Mouse (Mus musculus): Measurements from ENCODE around the gene Cnr1. TPM values are rescaled to one million over a fixed set of nuclear protein-coding genes. Genes with fewer than 3 reads are reported as not detected.

Gene Cnr1
- total and polyA plus RNA-seq, 3 experiments: not detected

- Histone ChIP-seq H3K27ac (ENCODE audit: control insufficient read depth, low read depth, low read length) (no peak overlapping the region), H3K4me3 (ENCODE audit: control insufficient read depth in 1 of 2, insufficient read depth in 1 of 2, low read depth in 2 of 2, low read length in 2 of 2) (no peak overlapping the region), H3K9me3 (replicated peaks; ENCODE audit: insufficient read depth, low read length) (no peaks in the 10 kb centered on the region), H3K36me3 (ENCODE audit: control insufficient read depth in 1 of 2, insufficient read depth in 2 of 2, low read length in 2 of 2) (no peaks in the 10 kb centered on the region), H3K27me3 (ENCODE audit: control insufficient read depth in 1 of 2, insufficient read depth in 2 of 2, low read length in 2 of 2) (no peaks in the 10 kb centered on the region; a peak in 1 of 4 replicates), H3K9ac (ENCODE audit: control insufficient read depth, low read depth, low read length, poor library complexity, severe bottlenecking) (no peak overlapping the region), H3K79me2 (ENCODE audit: control insufficient read depth, insufficient read depth, low read length, poor library complexity) (no peaks in the 10 kb centered on the region), H3K4me1 (ENCODE audit: control insufficient read depth in 1 of 2, insufficient read depth in 2 of 2, low read length in 2 of 2) (no peaks in the 10 kb centered on the region)
- TF ChIP-seq POLR2A (IDR thresholded peaks at IDR 0.05; ENCODE audit: control insufficient read depth in 1 of 2, insufficient read depth in 1 of 2, low read depth in 1 of 2, low read length in 2 of 2, poor library complexity in 1 of 2) (no peak), TAL1 (IDR thresholded peaks at IDR 0.05; ENCODE audit: low read length) (no peak), MAFK (IDR thresholded peaks at IDR 0.05; ENCODE audit: borderline replicate concordance, low read depth, low read length) (no peak), SMC3 (IDR thresholded peaks at IDR 0.05; ENCODE audit: low read depth, low read length) (no peak), POLR2AphosphoS5 (IDR thresholded peaks at IDR 0.05; ENCODE audit: borderline replicate concordance, low read depth, low read length) (no peak), ZMIZ1 (IDR thresholded peaks at IDR 0.05; ENCODE audit: low read depth, low read length) (no peak), CHD1 (IDR thresholded peaks at IDR 0.05; ENCODE audit: low read depth, low read length) (no peak), POLR2AphosphoS2 (IDR thresholded peaks at IDR 0.05; ENCODE audit: low read length) (no peak), RCOR1 (IDR thresholded peaks at IDR 0.05; ENCODE audit: low read depth, low read length) (no peak), UBTF (IDR thresholded peaks at IDR 0.05; ENCODE audit: borderline replicate concordance, insufficient read depth, low read depth, low read length) (no peak), MXI1 (IDR thresholded peaks at IDR 0.05; ENCODE audit: low read depth, low read length) (no peak), JUND (IDR thresholded peaks at IDR 0.05; ENCODE audit: low read depth, low read length) (no peak), BHLHE40 (IDR thresholded peaks at IDR 0.05; ENCODE audit: borderline replicate concordance, low read depth, low read length) (no peak), ZKSCAN1 (IDR thresholded peaks at IDR 0.05; ENCODE audit: low read depth, low read length) (no peak), KAT2A (conservative IDR thresholded peaks at IDR 0.05; ENCODE audit: low read depth, low read length) (no peak), GABPA (IDR thresholded peaks at IDR 0.05; ENCODE audit: low read depth, low read length) (no peak), TCF12 (IDR thresholded peaks at IDR 0.05; ENCODE audit: low read depth, low read length) (no peak), CTCF (IDR thresholded peaks at IDR 0.05 in 2 of 3, conservative IDR thresholded peaks at IDR 0.05 in 1 of 3; ENCODE audit: control insufficient read depth in 1 of 3, insufficient read depth in 1 of 3, low read depth in 2 of 3, low read length in 3 of 3, poor library complexity in 1 of 3, severe bottlenecking in 1 of 3) (no peak), ZNF384 (IDR thresholded peaks at IDR 0.05; ENCODE audit: low read depth, low read length) (no peak), NRF1 (IDR thresholded peaks at IDR 0.05; ENCODE audit: insufficient read depth, low read depth, low read length, poor library complexity, severe bottlenecking) (no peak)
- DNase-seq (ENCODE audit: low read depth, low spot score): no peak
These were observed 1.1 kb upstream of the Cnr1 start for GRCm38 (mm10) chr4:33923151-33923760.

GRCm38 (mm10) chr4:33923761-33924233 is 596 bp upstream of the Cnr1 start:
- Histone ChIP-seq H3K36me3 (ENCODE audit: control insufficient read depth in 1 of 2, insufficient read depth in 2 of 2, low read length in 2 of 2) (no peaks in the 10 kb centered on the region), H3K27me3 (ENCODE audit: control insufficient read depth in 1 of 2, insufficient read depth in 2 of 2, low read length in 2 of 2) (no peaks in the 10 kb centered on the region), H3K79me2 (ENCODE audit: control insufficient read depth, insufficient read depth, low read length, poor library complexity) (no peaks in the 10 kb centered on the region), H3K27ac (ENCODE audit: control insufficient read depth, low read depth, low read length) (no peak overlapping the region), H3K9me3 (replicated peaks; ENCODE audit: insufficient read depth, low read length) (no peaks in the 10 kb centered on the region), H3K9ac (ENCODE audit: control insufficient read depth, low read depth, low read length, poor library complexity, severe bottlenecking) (no peak overlapping the region), H3K4me1 (ENCODE audit: control insufficient read depth in 1 of 2, insufficient read depth in 2 of 2, low read length in 2 of 2) (no peaks in the 10 kb centered on the region), H3K4me3 (ENCODE audit: control insufficient read depth in 1 of 2, insufficient read depth in 1 of 2, low read depth in 2 of 2, low read length in 2 of 2) (no peak overlapping the region)
- DNase-seq (ENCODE audit: low read depth, low spot score): no peak
- no peak for TF ChIP-seq RCOR1 (IDR thresholded peaks at IDR 0.05; ENCODE audit: low read depth, low read length)
- no peak for TF ChIP-seq TCF12 (IDR thresholded peaks at IDR 0.05; ENCODE audit: low read depth, low read length)
- no peak for TF ChIP-seq SIN3A (IDR thresholded peaks at IDR 0.05; ENCODE audit: low read length)
- no peak for TF ChIP-seq MYB (IDR thresholded peaks at IDR 0.05; ENCODE audit: low read depth, low read length)
- TF ChIP-seq MAX (IDR thresholded peaks at IDR 0.05; ENCODE audit: low read length): no peak
- TF ChIP-seq USF2 (IDR thresholded peaks at IDR 0.05; ENCODE audit: borderline replicate concordance in 1 of 2, insufficient read depth in 1 of 2, low read depth in 1 of 2, low read length in 2 of 2): no peak
- no peak for TF ChIP-seq POLR2AphosphoS2 (IDR thresholded peaks at IDR 0.05; ENCODE audit: low read length)
- TF ChIP-seq ZMIZ1 (IDR thresholded peaks at IDR 0.05; ENCODE audit: low read depth, low read length): no peak
- TF ChIP-seq CHD1 (IDR thresholded peaks at IDR 0.05; ENCODE audit: low read depth, low read length): no peak
- no peak for TF ChIP-seq EP300 (IDR thresholded peaks at IDR 0.05; ENCODE audit: low read depth in 1 of 2, low read length in 2 of 2)
- no peak for TF ChIP-seq TBP (IDR thresholded peaks at IDR 0.05; ENCODE audit: low read depth, low read length)
- TF ChIP-seq UBTF (IDR thresholded peaks at IDR 0.05; ENCODE audit: borderline replicate concordance, insufficient read depth, low read depth, low read length): no peak
- no peak for TF ChIP-seq HCFC1 (IDR thresholded peaks at IDR 0.05; ENCODE audit: low read depth, low read length)
- no peak for TF ChIP-seq POLR2A (IDR thresholded peaks at IDR 0.05; ENCODE audit: control insufficient read depth in 1 of 2, insufficient read depth in 1 of 2, low read depth in 1 of 2, low read length in 2 of 2, poor library complexity in 1 of 2)
- TF ChIP-seq JUND (IDR thresholded peaks at IDR 0.05; ENCODE audit: low read depth, low read length): no peak
- TF ChIP-seq GATA1 (IDR thresholded peaks at IDR 0.05; ENCODE audit: low read depth, low read length): no peak
- no peak for TF ChIP-seq CHD2 (IDR thresholded peaks at IDR 0.05; ENCODE audit: low read length)
- TF ChIP-seq NELFE (IDR thresholded peaks at IDR 0.05; ENCODE audit: low read depth, low read length): no peak
